Mouse (Mus musculus): ENCODE measurements around the gene Mdm2. TPM values are rescaled to one million over a fixed set of nuclear protein-coding genes. Genes with fewer than 3 reads are reported as not detected.

Mdm2 gene
- polyA plus RNA-seq, 1 experiment from 2014 or later: 55.3 TPM

- Histone ChIP-seq H3K36me3 (ENCODE audit: control insufficient read depth, insufficient read depth) (no peaks in the 10 kb centered on the region), H3K9ac (ENCODE audit: low read length) (no peak overlapping the region), H3K9me3 (replicated peaks; ENCODE audit: control insufficient read depth, low read length) (no peaks in the 10 kb centered on the region), H3K4me3 (ENCODE audit: low read length) (no peak overlapping the region), H3K27me3 (ENCODE audit: control insufficient read depth, insufficient read depth, low read length) (no peaks in the 10 kb centered on the region), H3K4me2 (ENCODE audit: low read depth, low read length) (no peak overlapping the region), H3K27ac (ENCODE audit: low read length) (no peak overlapping the region), H3K4me1 (ENCODE audit: control insufficient read depth, insufficient read depth, low read length) (peaks cover 7% of the 10 kb centered on the region)
- no peak for ATAC-seq (replicated peaks; ENCODE audit: extremely low read depth, insufficient read depth, low FRiP score)
- WGBS: 38% methylated on average over 7 of the region's 7 CpGs
Measured at GRCm38 (mm10) chr10:117672693-117673092, 37.9 kb downstream of the Mdm2 start.

GRCm38 (mm10) chr10:117671930-117672666 lies 38.5 kb downstream of the Mdm2 start:
- no peak for ATAC-seq (replicated peaks; ENCODE audit: extremely low read depth, insufficient read depth, low FRiP score)
- WGBS: 84% methylated on average over 13 of the region's 13 CpGs
- H3K36me3 ChIP-seq (ENCODE audit: control insufficient read depth, insufficient read depth): no peaks in the 10 kb centered on the region

GRCm38 (mm10) chr10:117671266-117671665 lies 39.3 kb downstream of the Mdm2 start:
- Histone ChIP-seq H3K4me3 (ENCODE audit: low read length) (no peak overlapping the region), H3K36me3 (ENCODE audit: control insufficient read depth, insufficient read depth) (no peaks in the 10 kb centered on the region), H3K9me3 (replicated peaks; ENCODE audit: control insufficient read depth, low read length) (no peaks in the 10 kb centered on the region), H3K4me1 (ENCODE audit: control insufficient read depth, insufficient read depth, low read length) (peaks cover 7% of the 10 kb centered on the region), H3K4me2 (ENCODE audit: low read depth, low read length) (no peak overlapping the region), H3K9ac (ENCODE audit: low read length) (no peak overlapping the region), H3K27ac (ENCODE audit: low read length) (no peak overlapping the region), H3K27me3 (ENCODE audit: control insufficient read depth, insufficient read depth, low read length) (no peaks in the 10 kb centered on the region)
- 82% methylated on average over 9 of the region's 9 CpGs for WGBS
- no peak for ATAC-seq (replicated peaks; ENCODE audit: extremely low read depth, insufficient read depth, low FRiP score)

More at GRCm38 (mm10) chr10:117671930-117672666, 38.5 kb downstream of the Mdm2 start:
- H3K27ac ChIP-seq (ENCODE audit: low read length): no peak overlapping the region
- no peak overlapping the region for H3K4me2 ChIP-seq (ENCODE audit: low read depth, low read length)
- H3K9me3 ChIP-seq (replicated peaks; ENCODE audit: control insufficient read depth, low read length): no peaks in the 10 kb centered on the region
- peaks cover 7% of the 10 kb centered on the region for H3K4me1 ChIP-seq (ENCODE audit: control insufficient read depth, insufficient read depth, low read length)
- no peak overlapping the region for H3K9ac ChIP-seq (ENCODE audit: low read length)
- no peaks in the 10 kb centered on the region for H3K27me3 ChIP-seq (ENCODE audit: control insufficient read depth, insufficient read depth, low read length)
- H3K4me3 ChIP-seq (ENCODE audit: low read length): no peak overlapping the region

- peaks cover 2% of the 10 kb centered on the region; the same call in 1 of the 2 replicates for H3K4me1 ChIP-seq (ENCODE audit: control insufficient read depth, insufficient read depth, low read length)
- H3K27ac ChIP-seq (ENCODE audit: low read length): no peak overlapping the region
- H3K4me2 ChIP-seq (ENCODE audit: low read depth, low read length): no peak overlapping the region
- no peak overlapping the region for H3K4me3 ChIP-seq (ENCODE audit: low read length)
- no peaks in the 10 kb centered on the region for H3K36me3 ChIP-seq (ENCODE audit: control insufficient read depth, insufficient read depth)
- H3K9ac ChIP-seq (ENCODE audit: low read length): no peak overlapping the region
- H3K9me3 ChIP-seq (replicated peaks; ENCODE audit: control insufficient read depth, low read length): no peaks in the 10 kb centered on the region
- no peaks in the 10 kb centered on the region for H3K27me3 ChIP-seq (ENCODE audit: control insufficient read depth, insufficient read depth, low read length)
- WGBS: 79% methylated on average over 5 of the region's 5 CpGs
- no peak for ATAC-seq (replicated peaks; ENCODE audit: extremely low read depth, insufficient read depth, low FRiP score)
Measured at GRCm38 (mm10) chr10:117670791-117671190, 39.8 kb downstream of the Mdm2 start.

GRCm38 (mm10) chr10:117670092-117670491 lies 40.5 kb downstream of the Mdm2 start:
- H3K36me3 ChIP-seq (ENCODE audit: control insufficient read depth, insufficient read depth): no peaks in the 10 kb centered on the region
- H3K27me3 ChIP-seq (ENCODE audit: control insufficient read depth, insufficient read depth, low read length): no peaks in the 10 kb centered on the region
- no peak overlapping the region for H3K27ac ChIP-seq (ENCODE audit: low read length)
- no peaks in the 10 kb centered on the region for H3K9me3 ChIP-seq (replicated peaks; ENCODE audit: control insufficient read depth, low read length)
- ATAC-seq (replicated peaks; ENCODE audit: extremely low read depth, insufficient read depth, low FRiP score): no peak
- H3K9ac ChIP-seq (ENCODE audit: low read length): no peak overlapping the region
- 83% methylated on average over 3 of the region's 3 CpGs for WGBS
- no peak overlapping the region for H3K4me2 ChIP-seq (ENCODE audit: low read depth, low read length)
- H3K4me1 ChIP-seq (ENCODE audit: control insufficient read depth, insufficient read depth, low read length): no peaks in the 10 kb centered on the region
- no peak overlapping the region for H3K4me3 ChIP-seq (ENCODE audit: low read length)

- Histone ChIP-seq H3K9me3 (replicated peaks; ENCODE audit: control insufficient read depth, low read length) (no peaks in the 10 kb centered on the region), H3K27me3 (ENCODE audit: control insufficient read depth, insufficient read depth, low read length) (no peaks in the 10 kb centered on the region), H3K4me2 (ENCODE audit: low read depth, low read length) (no peak overlapping the region), H3K36me3 (ENCODE audit: control insufficient read depth, insufficient read depth) (no peaks in the 10 kb centered on the region), H3K27ac (ENCODE audit: low read length) (no peak overlapping the region), H3K4me1 (ENCODE audit: control insufficient read depth, insufficient read depth, low read length) (no peaks in the 10 kb centered on the region), H3K9ac (ENCODE audit: low read length) (no peak overlapping the region), H3K4me3 (ENCODE audit: low read length) (no peak overlapping the region)
- 72% methylated on average over 10 of the region's 10 CpGs for WGBS
- ATAC-seq (replicated peaks; ENCODE audit: extremely low read depth, insufficient read depth, low FRiP score): no peak
Measured at GRCm38 (mm10) chr10:117669449-117670090, 41.0 kb downstream of the Mdm2 start.

GRCm38 (mm10) chr10:117668546-117669300 lies 41.8 kb downstream of the Mdm2 start:
- Histone ChIP-seq H3K27ac (ENCODE audit: low read length) (no peak overlapping the region), H3K27me3 (ENCODE audit: control insufficient read depth, insufficient read depth, low read length) (no peaks in the 10 kb centered on the region), H3K4me3 (ENCODE audit: low read length) (no peak overlapping the region), H3K9ac (ENCODE audit: low read length) (no peak overlapping the region), H3K9me3 (replicated peaks; ENCODE audit: control insufficient read depth, low read length) (no peaks in the 10 kb centered on the region), H3K4me1 (ENCODE audit: control insufficient read depth, insufficient read depth, low read length) (no peaks in the 10 kb centered on the region; the same call in 1 of the 2 replicates), H3K4me2 (ENCODE audit: low read depth, low read length) (no peak overlapping the region), H3K36me3 (ENCODE audit: control insufficient read depth, insufficient read depth) (no peaks in the 10 kb centered on the region)
- no peak for ATAC-seq (replicated peaks; ENCODE audit: extremely low read depth, insufficient read depth, low FRiP score)
- 82% methylated on average over 10 of the region's 10 CpGs for WGBS

GRCm38 (mm10) chr10:117667663-117668507 lies 42.7 kb downstream of the Mdm2 start:
- ATAC-seq (replicated peaks; ENCODE audit: extremely low read depth, insufficient read depth, low FRiP score): no peak
- no peak overlapping the region for H3K27ac ChIP-seq (ENCODE audit: low read length)
- H3K4me3 ChIP-seq (ENCODE audit: low read length): no peak overlapping the region
- no peaks in the 10 kb centered on the region for H3K9me3 ChIP-seq (replicated peaks; ENCODE audit: control insufficient read depth, low read length)
- H3K9ac ChIP-seq (ENCODE audit: low read length): no peak overlapping the region
- no peaks in the 10 kb centered on the region for H3K36me3 ChIP-seq (ENCODE audit: control insufficient read depth, insufficient read depth)
- WGBS: 89% methylated on average over 28 of the region's 28 CpGs
- no peak overlapping the region for H3K4me2 ChIP-seq (ENCODE audit: low read depth, low read length)
- no peaks in the 10 kb centered on the region; the same call in 1 of the 2 replicates for H3K4me1 ChIP-seq (ENCODE audit: control insufficient read depth, insufficient read depth, low read length)
- no peaks in the 10 kb centered on the region for H3K27me3 ChIP-seq (ENCODE audit: control insufficient read depth, insufficient read depth, low read length)
